ENCODE assay signal across 22 mouse cellular contexts in the genomic region with DNA sequence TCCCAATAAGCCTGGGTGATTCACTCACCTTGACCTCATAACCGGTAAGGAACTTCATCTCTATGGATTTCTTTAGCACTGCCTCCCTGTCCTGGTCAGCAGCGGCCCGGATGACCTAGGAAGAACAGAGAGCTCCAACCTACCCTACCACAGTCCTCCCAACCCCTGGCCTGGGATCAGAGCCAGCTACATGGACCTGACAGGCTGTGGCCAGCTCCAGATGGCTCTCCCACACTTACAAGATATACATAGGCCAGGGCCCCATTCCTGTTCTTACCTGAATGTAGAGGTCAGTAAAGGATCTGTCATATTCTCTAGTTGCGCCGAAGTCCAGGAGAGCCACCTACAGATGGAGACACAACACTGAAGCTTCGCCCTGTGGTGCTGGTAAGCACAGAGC. TPM values are rescaled to one million over a fixed set of nuclear protein-coding genes. Genes with fewer than 3 reads are reported as not detected.
DNase-seq lines count a peak whose midpoint lies in the region; TF ChIP-seq lines count a peak whose summit lies in the region.
"Had no signal": no experiment of that assay in that cellular context is flagged by ENCODE, and none has a peak within 500 bp of the region (broad histone marks: within the 10 kb centered on the region; RNA-seq: fewer than 3 reads in every experiment).

No protein-coding gene starts in this region.

- peak; percentile 25 for DNase-seq in adrenal gland, postnatal 10 days
- no peak for DNase-seq in adrenal gland, postnatal 25 days
- DNase-seq in heart, adult 2 months, result peak; percentile 34 to 48
- DNase-seq in heart, postnatal 25 days (ENCODE audit: low spot score), result no peak
- peak; percentile 66 for DNase-seq in brain, adult 2 months (ENCODE audit: low read depth, low spot score)
- DNase-seq in cerebellum, adult 9-11 months, result peak; percentile 64
- no peak for DNase-seq in left cerebral cortex, adult 11 months (ENCODE audit: low spot score)
- no peak for DNase-seq in retina, postnatal 1 day
- DNase-seq: kidney, postnatal 4 days; layer of hippocampus, adult 9-11 months; lung, embryonic 14.5 days; lung, postnatal 36 days; right cerebral cortex, postnatal 14 days; spleen, adult 18-20 months; thymus, adult 2 months had no signal

- no peak for TF ChIP-seq POLR2A in heart, adult 2 months (IDR thresholded peaks at IDR 0.05; ENCODE audit: insufficient read depth, low read depth, low read length)

- H3K27ac ChIP-seq in heart, adult 2 months, result peak overlapping the region; percentile 18; the same call in 1 of the 2 replicates
- H3K27ac ChIP-seq: embryonic facial prominence, embryonic 13.5 days; heart, embryonic 15.5 days; hindbrain, embryonic 13.5 days; intestine, embryonic 15.5 days; kidney, embryonic 15.5 days; midbrain, embryonic 15.5 days had no signal

- no peaks in the 10 kb centered on the region for H3K27me3 ChIP-seq in heart, adult 2 months (ENCODE audit: control insufficient read depth, insufficient read depth, low read length)
- H3K27me3 ChIP-seq: embryonic facial prominence, embryonic 13.5 days; heart, embryonic 15.5 days; hindbrain, embryonic 13.5 days; intestine, embryonic 15.5 days; kidney, embryonic 15.5 days; midbrain, embryonic 15.5 days had no signal

- no peak for TF ChIP-seq EP300 in heart, adult 2 months (IDR thresholded peaks at IDR 0.05; ENCODE audit: insufficient read depth, low read depth, low read length)

- H3K9ac ChIP-seq in heart, adult 2 months (ENCODE audit: low read depth, low read length), result no peak overlapping the region
- H3K9ac ChIP-seq: embryonic facial prominence, embryonic 13.5 days; heart, embryonic 15.5 days; hindbrain, embryonic 13.5 days; intestine, embryonic 15.5 days; kidney, embryonic 15.5 days; lung, embryonic 14.5 days; midbrain, embryonic 15.5 days had no signal

- no peak for TF ChIP-seq CTCF in heart, adult 2 months (IDR thresholded peaks at IDR 0.05)

- H3K4me3 ChIP-seq in heart, adult 2 months, result no peak overlapping the region
- H3K4me3 ChIP-seq: embryonic facial prominence, embryonic 13.5 days; heart, embryonic 15.5 days; hindbrain, embryonic 13.5 days; intestine, embryonic 15.5 days; kidney, embryonic 15.5 days; midbrain, embryonic 15.5 days; myocyte had no signal

- H3K4me1 ChIP-seq in heart, adult 2 months (ENCODE audit: control insufficient read depth, insufficient read depth, low read length), result no peaks in the 10 kb centered on the region; the same call in 1 of the 2 replicates
- H3K4me1 ChIP-seq: embryonic facial prominence, embryonic 13.5 days; heart, embryonic 15.5 days; hindbrain, embryonic 13.5 days; intestine, embryonic 15.5 days; kidney, embryonic 15.5 days; midbrain, embryonic 15.5 days had no signal

- peaks cover under 1% of the 10 kb centered on the region; the same call in 1 of the 2 replicates for H3K36me3 ChIP-seq in heart, adult 2 months (ENCODE audit: control insufficient read depth, insufficient read depth, low read length)
- H3K36me3 ChIP-seq: intestine, embryonic 15.5 days had no signal

- WGBS in heart, adult 2 months, result 72% methylated on average over 6 of the region's 6 CpGs

- H3K79me2 ChIP-seq in heart, adult 2 months (replicated peaks; ENCODE audit: control insufficient read depth, insufficient read depth, low read length), result no peaks in the 10 kb centered on the region

- intact Hi-C loops in heart, adult 2 months (cut with DNase I), result no loop called here
- intact Hi-C loops in heart, postnatal 25 days (cut with DNase I), result no loop called here

RNA-seq across cellular contexts. Expression of a gene that starts 31.1 kb away (rescaled TPM):
- 1,000 to 10,000 TPM; 1,138 to 1,532 TPM for total RNA-seq in adrenal gland, postnatal 10 days (2021)
- 196 and 358 TPM in 2 replicates for total RNA-seq in adrenal gland, postnatal 25 days (2021)
- 100 to 1,000 TPM; 783 to 919 TPM for total RNA-seq in heart, adult 2 months (2021)
- 468 and 899 TPM in 2 replicates for polyA plus RNA-seq in heart, adult 2 months (2012; rRNA removed)
- 100 to 1,000 TPM; 810 to 852 TPM for total RNA-seq in heart, postnatal 25 days (2021)

Comparison
In these comparisons a context has a peak if more than half of its experiments do, and no peak if none do; other contexts are left out.
1. DNase-seq: peak in adrenal gland, postnatal 10 days (single experiment), heart, adult 2 months (2 of 2), brain, adult 2 months (single experiment) and cerebellum, adult 9-11 months (single experiment); none in adrenal gland, postnatal 25 days (single experiment), heart, postnatal 25 days (single experiment), left cerebral cortex, adult 11 months (single experiment) and retina, postnatal 1 day (single experiment).